Mouse (Mus musculus): ENCODE data around the gene Card19. TPM values are rescaled to one million over a fixed set of nuclear protein-coding genes. Genes with fewer than 3 reads are reported as not detected.

The Card19 gene
- 534 and 845 TPM in 2 replicates for polyA plus RNA-seq (2012; ENCODE audit: insufficient read depth, low replicate concordance)

DNA sequence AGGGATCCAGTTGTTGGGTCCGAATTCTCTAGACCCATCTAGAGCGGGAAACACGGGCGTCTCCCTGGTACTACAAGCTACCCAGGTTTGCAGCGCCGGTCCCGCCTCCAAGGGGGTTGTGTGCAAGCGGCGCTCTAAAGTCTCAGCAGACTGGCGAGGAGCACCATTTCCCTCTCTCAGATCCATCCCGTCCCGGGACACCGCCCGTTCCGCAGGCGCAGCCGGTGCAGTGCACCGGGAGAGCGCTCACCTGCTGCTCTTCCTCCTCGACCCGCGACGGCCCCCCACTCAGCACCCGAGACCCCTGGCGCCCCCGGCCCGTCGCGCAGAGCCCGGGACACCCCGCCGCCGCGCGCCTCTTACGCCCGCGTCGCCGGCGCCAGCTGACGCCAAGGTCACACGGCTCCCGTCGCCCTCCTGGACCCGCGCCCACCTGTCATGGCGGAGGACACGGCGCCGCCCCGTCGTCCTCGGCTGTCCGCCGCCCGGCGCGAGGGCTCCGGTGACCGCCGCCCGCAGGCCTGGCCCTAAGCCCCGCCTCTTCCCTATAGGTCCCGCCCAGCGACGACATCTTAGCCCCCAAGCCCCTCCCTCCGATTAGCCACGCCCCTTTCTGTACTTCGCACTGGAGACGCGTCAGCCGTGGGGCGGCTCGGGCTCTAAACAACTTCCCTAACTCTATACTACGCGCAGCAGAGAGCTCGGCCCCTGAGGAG, at the start of gene Card19:
TSS of gene Card19 (minus strand) at position 534 of the 716 bp plus-strand sequence.
- no peak for TF ChIP-seq FLI1 (IDR thresholded peaks at IDR 0.05; ENCODE audit: low read length)
- TF ChIP-seq GATA1 (IDR thresholded peaks at IDR 0.05; ENCODE audit: borderline replicate concordance, low read length): no peak
- peaks cover 81% of the 10 kb centered on the region for H3K4me1 ChIP-seq
- no peaks in the 10 kb centered on the region for H3K9me3 ChIP-seq
- peaks cover 5% of the 10 kb centered on the region for H3K27me3 ChIP-seq (replicated peaks)
- peaks cover 25% of the 10 kb centered on the region for H3K36me3 ChIP-seq (replicated peaks; ENCODE audit: low read length)
- peak within 1 kb of the TSS; percentile 96 for H3K4me3 ChIP-seq (replicated peaks)

DNA sequence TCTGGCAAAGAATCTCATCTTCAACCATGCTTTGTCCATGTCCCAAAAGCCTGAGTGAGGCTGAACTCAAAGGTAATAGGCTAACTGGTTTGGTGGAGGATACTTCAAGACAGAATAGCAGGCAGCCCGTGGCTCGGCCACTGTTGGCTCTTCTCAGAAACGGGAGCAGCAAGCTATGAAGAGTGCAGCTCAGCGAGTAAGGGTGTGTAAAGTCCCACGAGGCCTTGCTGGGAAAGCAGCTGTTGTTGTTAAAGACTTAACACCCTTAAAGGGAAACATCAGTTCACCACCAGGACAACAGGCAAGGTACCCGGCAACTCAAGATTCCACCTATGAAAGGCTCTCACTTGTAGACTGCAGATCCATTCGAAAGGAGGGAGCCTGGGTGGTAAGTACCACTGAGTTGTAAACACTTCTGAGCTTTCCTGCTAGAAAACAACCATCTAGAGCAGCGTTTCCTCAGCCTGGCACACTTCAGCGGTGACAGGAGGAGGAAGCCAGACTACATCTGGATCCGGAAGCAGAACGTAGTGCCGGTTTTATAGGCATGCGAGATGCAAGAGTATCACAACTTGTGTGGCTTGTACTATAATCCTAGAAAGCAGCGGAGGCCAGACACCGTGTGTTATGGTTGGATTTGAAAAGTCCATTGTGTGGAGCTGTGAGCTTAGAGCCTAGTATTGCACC, 44.3 kb upstream of the Card19 start:
- Histone ChIP-seq H3K36me3 (replicated peaks; ENCODE audit: low read length) (peaks cover 52% of the 10 kb centered on the region), H3K4me3 (replicated peaks) (no peak overlapping the region), H3K27me3 (replicated peaks) (no peaks in the 10 kb centered on the region), H3K9me3 (peaks cover 5% of the 10 kb centered on the region; the same call in 1 of the 2 replicates), H3K4me1 (peaks cover 65% of the 10 kb centered on the region)
- TF ChIP-seq GATA1 (IDR thresholded peaks at IDR 0.05; ENCODE audit: borderline replicate concordance, low read length): no peak
- no peak for TF ChIP-seq FLI1 (IDR thresholded peaks at IDR 0.05; ENCODE audit: low read length)

DNA sequence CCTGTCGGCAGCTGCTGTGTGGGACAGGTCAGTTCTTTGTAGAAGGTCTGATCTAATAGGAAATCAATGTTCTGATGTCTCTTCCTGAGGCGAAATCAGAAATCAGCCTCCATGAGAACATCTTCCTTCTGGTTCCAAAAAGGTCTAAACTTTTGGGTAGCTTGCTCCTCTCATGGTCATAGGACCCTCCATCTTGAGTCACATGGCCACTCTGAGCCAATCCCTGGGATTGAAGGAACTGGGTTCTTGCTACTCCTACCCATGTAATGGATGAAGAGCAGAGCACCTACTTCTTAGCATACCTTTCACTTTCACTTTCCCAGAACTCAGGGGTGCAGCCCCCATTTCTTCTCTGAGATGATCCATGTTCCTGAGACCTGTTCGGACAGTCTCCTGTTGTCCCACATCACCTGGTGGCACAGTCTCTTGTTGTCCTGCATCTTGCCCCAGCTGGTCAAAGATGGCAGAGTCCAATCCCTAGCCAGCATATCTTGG, 42.0 kb upstream of the Card19 start:
- no peaks in the 10 kb centered on the region for H3K27me3 ChIP-seq (replicated peaks)
- peaks cover 5% of the 10 kb centered on the region; the same call in 1 of the 2 replicates for H3K9me3 ChIP-seq
- no peak overlapping the region for H3K4me3 ChIP-seq (replicated peaks)
- peaks cover 29% of the 10 kb centered on the region for H3K36me3 ChIP-seq (replicated peaks; ENCODE audit: low read length)
- TF ChIP-seq GATA1 (IDR thresholded peaks at IDR 0.05; ENCODE audit: borderline replicate concordance, low read length): no peak
- TF ChIP-seq FLI1 (IDR thresholded peaks at IDR 0.05; ENCODE audit: low read length): no peak
- H3K4me1 ChIP-seq: peaks cover 57% of the 10 kb centered on the region

DNA sequence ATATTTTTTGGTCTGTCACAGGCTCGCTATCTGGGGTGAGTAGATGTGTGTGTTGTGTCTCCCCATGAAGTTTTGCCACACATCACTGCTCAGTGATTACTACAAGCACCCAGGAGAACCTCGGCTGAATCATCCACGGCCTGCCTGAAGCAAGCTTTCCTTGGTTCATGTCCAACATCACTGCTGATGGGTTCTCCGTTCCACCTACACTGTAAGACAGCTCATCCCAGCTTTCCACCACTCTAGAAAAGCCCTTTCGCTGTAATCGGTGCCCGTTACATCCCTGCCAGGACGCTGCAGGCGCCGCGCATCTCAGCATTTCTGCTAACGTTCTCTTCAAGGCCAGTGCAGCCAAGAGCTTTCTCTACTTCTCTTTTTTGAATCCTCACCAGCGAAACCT, 36.9 kb upstream of the Card19 start:
- Histone ChIP-seq H3K9me3 (no peaks in the 10 kb centered on the region), H3K4me1 (peaks cover 80% of the 10 kb centered on the region), H3K4me3 (replicated peaks) (no peak overlapping the region), H3K36me3 (replicated peaks; ENCODE audit: low read length) (peaks cover 4% of the 10 kb centered on the region), H3K27me3 (replicated peaks) (no peaks in the 10 kb centered on the region)
- TF ChIP-seq GATA1 (IDR thresholded peaks at IDR 0.05; ENCODE audit: borderline replicate concordance, low read length) (no peak), FLI1 (IDR thresholded peaks at IDR 0.05; ENCODE audit: low read length) (no peak)

DNA sequence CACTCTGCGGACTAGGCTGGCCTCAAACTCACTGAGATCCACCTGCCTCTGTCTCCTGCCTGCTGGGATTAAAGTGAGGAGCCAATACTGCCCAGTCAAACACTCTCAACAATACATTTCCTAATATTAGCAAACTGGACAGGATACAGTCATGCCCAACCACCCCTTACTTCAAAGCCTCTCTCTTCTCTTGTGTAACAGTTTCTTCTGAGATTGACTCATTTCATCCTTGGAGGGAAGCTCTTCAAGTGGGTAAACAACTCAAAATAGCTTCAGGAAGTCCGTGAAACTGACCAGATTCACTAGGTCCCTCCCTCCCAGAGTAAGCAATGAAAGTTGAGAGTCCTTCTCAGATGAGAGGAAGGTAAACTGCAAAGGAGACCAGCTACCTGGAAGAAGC, 36.3 kb upstream of the Card19 start:
- Histone ChIP-seq H3K4me1 (peaks cover 77% of the 10 kb centered on the region), H3K4me3 (replicated peaks) (no peak overlapping the region), H3K9me3 (no peaks in the 10 kb centered on the region), H3K36me3 (replicated peaks; ENCODE audit: low read length) (peaks cover 4% of the 10 kb centered on the region), H3K27me3 (replicated peaks) (no peaks in the 10 kb centered on the region)
- TF ChIP-seq GATA1 (IDR thresholded peaks at IDR 0.05; ENCODE audit: borderline replicate concordance, low read length) (no peak), FLI1 (IDR thresholded peaks at IDR 0.05; ENCODE audit: low read length) (no peak)

DNA sequence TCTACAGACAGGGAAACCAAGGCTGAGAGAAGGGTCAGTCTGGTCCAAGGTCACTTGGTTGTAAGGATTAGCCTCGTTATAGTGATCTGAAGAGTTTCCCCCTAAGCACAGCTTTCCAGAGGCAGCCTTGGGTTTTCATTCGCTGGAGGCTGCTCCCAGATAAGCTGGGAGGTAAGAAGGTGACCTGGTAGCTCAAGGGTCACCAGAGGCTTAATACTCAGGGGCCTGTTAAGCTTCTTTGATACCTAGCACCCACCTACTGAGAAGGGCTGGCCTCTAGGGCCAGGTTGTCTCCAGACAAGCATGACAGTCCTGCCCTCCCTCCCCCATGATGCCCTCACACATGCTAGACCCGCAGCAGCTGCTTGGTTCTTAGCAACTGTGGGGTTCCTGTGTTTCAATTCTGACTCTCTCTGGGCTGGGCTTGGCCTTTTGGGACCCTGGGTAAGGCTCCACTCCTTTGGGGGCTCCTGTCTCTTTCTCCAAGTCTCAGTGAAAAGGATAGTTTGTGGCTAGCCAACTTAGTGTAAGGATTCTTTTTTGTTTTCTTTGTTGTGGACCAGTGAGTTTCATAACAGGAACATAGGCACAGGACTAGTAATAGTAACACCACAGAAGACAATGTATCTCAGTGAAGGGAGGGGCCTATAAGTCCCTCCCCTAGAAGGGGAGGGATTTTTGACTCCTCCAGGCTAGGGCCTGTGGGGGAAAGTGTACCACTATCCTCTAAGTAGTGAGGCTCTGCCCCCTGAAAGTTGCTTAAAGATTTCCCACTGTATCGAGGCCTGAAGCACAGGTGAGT, 35.1 kb upstream of the Card19 start:
- Histone ChIP-seq H3K27me3 (replicated peaks) (no peaks in the 10 kb centered on the region), H3K36me3 (replicated peaks; ENCODE audit: low read length) (peaks cover 12% of the 10 kb centered on the region), H3K4me1 (peaks cover 77% of the 10 kb centered on the region), H3K4me3 (replicated peaks) (no peak overlapping the region), H3K9me3 (no peaks in the 10 kb centered on the region)
- no peak for TF ChIP-seq GATA1 (IDR thresholded peaks at IDR 0.05; ENCODE audit: borderline replicate concordance, low read length)
- TF ChIP-seq FLI1 (IDR thresholded peaks at IDR 0.05; ENCODE audit: low read length): no peak

DNA sequence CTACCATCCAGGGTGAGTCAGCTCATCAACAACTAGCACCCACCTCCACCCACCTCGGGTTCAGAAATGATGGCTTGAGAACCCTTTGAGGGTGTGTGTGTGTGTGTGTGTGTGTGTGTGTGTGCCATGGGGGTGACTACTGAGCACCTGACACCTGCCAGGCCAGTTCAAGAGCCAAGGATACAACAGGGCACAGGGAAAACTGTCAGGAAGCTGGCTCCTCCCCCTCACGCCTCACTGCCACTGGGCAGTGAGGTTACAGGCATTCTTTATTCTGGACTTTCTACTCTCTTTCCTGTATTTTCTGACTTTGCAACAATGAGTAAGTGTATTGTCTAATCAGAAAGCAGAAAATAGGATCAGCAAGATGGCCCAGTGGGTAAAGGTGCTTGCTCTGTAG, 33.8 kb upstream of the Card19 start:
- no peak for TF ChIP-seq GATA1 (IDR thresholded peaks at IDR 0.05; ENCODE audit: borderline replicate concordance, low read length)
- TF ChIP-seq FLI1 (IDR thresholded peaks at IDR 0.05; ENCODE audit: low read length): no peak

DNA sequence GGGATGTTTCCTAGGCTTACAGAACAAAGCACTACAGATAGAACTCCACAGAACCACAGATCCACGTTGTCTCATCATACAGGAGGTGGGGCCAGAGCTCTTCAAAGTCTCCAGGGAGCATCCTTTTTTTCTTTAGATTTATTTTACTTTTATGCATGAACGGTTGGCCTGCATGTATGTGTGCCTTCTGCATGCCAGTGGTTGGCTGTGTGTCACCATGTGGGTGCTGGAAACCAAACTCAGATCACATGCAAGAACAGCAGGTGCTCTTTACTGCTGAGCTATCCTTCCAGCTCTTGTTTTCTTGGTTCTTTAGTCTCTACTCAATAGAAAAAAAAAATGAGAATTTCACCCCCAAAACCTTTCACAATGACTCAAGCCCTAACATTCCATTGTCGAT, 33.1 kb upstream of the Card19 start:
- no peaks in the 10 kb centered on the region for H3K9me3 ChIP-seq
- no peak for TF ChIP-seq FLI1 (IDR thresholded peaks at IDR 0.05; ENCODE audit: low read length)
- TF ChIP-seq GATA1 (IDR thresholded peaks at IDR 0.05; ENCODE audit: borderline replicate concordance, low read length): no peak
- peaks cover 90% of the 10 kb centered on the region for H3K4me1 ChIP-seq
- H3K4me3 ChIP-seq (replicated peaks): peak overlapping the region; percentile 67
- peaks cover 28% of the 10 kb centered on the region for H3K36me3 ChIP-seq (replicated peaks; ENCODE audit: low read length)
- no peaks in the 10 kb centered on the region for H3K27me3 ChIP-seq (replicated peaks)

More for the DNA sequence above, 33.8 kb upstream of the Card19 start:
- Histone ChIP-seq H3K27me3 (replicated peaks) (no peaks in the 10 kb centered on the region), H3K4me1 (peaks cover 84% of the 10 kb centered on the region), H3K4me3 (replicated peaks) (peak overlapping the region; percentile 46), H3K36me3 (replicated peaks; ENCODE audit: low read length) (peaks cover 23% of the 10 kb centered on the region), H3K9me3 (no peaks in the 10 kb centered on the region)

DNA sequence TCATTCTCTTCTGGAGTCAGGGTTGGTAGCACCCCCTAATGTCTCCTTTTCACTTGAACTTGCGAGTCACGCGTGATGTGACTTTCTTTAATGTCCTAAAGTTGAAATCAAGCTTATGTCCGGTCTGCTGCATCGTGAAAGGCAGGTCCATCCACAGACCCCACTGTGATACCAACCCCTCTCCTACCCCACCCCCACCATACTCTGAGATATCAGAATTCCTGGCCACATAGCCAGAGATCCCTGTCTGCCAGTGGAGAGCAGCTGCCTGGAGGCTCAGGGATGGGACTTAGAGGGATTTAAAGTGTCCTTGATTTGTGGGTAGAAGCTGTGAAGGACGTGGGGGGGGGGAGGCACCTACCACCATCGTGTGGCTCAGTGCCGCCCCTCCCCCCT, 32.6 kb upstream of the Card19 start, which contains the start of gene Susd3:
TSS of gene Susd3 (minus strand) at position 240 of the 396 bp plus-strand sequence.
- H3K36me3 ChIP-seq (replicated peaks; ENCODE audit: low read length): peaks cover 32% of the 10 kb centered on the region
- peak within 1 kb of the TSS; percentile 99 for H3K4me3 ChIP-seq (replicated peaks)
- no peaks in the 10 kb centered on the region for H3K27me3 ChIP-seq (replicated peaks)
- H3K9me3 ChIP-seq: no peaks in the 10 kb centered on the region
- no peak for TF ChIP-seq GATA1 (IDR thresholded peaks at IDR 0.05; ENCODE audit: borderline replicate concordance, low read length)
- no peak for TF ChIP-seq FLI1 (IDR thresholded peaks at IDR 0.05; ENCODE audit: low read length)
- peaks cover 91% of the 10 kb centered on the region for H3K4me1 ChIP-seq

Measured in megakaryocyte, embryonic 14.5 days (primary cell).